Mouse (Mus musculus): ENCODE results near the gene Tead3. TPM values are rescaled to one million over a fixed set of nuclear protein-coding genes. Genes with fewer than 3 reads are reported as not detected.

Gene Tead3
- polyA plus RNA-seq, 1 experiment from 2014 or later: 45.2 TPM

DNA sequence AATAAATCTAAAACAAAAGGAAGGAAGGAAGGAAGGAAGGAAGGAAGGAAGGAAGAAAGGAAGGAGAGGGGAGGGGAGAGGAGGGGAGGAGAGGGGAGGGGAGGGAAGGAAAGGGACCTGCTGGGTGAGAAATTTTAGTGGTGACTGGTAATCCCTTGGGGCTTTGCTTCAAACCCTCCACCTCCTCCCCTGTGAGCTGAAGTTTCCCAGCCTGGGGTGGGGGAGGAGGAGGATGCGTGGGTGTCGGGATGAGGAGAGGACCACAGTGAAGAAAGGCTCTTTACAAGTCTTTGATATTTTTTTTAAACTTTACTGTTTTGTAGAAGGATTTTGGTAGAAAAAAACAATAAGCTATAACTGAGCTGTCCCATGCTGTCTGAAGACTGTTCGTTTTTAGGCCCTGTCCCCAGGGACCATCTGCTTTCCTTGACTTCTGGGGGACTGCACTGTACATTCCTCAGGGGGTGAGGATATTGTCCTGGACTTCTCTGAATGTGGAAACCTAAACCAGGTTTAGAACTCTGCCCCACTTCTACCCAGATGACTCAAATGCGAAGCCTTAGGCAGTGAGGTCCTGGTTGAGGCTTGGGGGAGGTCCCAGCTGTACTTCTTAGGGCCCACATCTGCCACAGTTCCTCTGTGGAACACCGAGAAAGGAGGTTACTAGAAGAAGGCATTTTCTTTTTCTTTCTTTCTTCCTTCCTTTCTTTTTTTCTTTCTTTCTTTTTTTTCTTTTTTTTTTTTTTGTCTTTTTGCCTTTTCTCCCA, 39.1 kb downstream of the Tead3 start:
- no peak for TF ChIP-seq CTCF (IDR thresholded peaks at IDR 0.05)
- H3K27me3 ChIP-seq: no peaks in the 10 kb centered on the region
- DNase-seq (ENCODE audit: low read depth, low spot score): no peak
- ATAC-seq: no peak
- ChIA-PET POLR2A (interaction anchor here (0.6 to 1.8 kb wide), 6 partner anchors 10 to 87 kb away, joined by 3 to 13 read pairs (median 3); no protein-coding TSS in a partner anchor), CTCF (interaction anchor here (1.2 to 6.6 kb wide), 3 partner anchors 79 to 217 kb away, joined by 5 to 64 read pairs (median 22); partner anchors contain the start of gene Ppard)
- in situ Hi-C loops (cut with MboI; ENCODE audit: low pct_unique_long_range_greater_than_20kb): no loop called here

- peak; percentile 49 for TF ChIP-seq CTCF (IDR thresholded peaks at IDR 0.05)
- no peaks in the 10 kb centered on the region for H3K27me3 ChIP-seq
- ChIA-PET POLR2A (interaction anchor here (0.6 to 1.6 kb wide), 3 partner anchors 21 to 85 kb away, joined by 3 read pairs; no protein-coding TSS in a partner anchor), CTCF (interaction anchor here (4.7 to 6.6 kb wide), 2 partner anchors 78 to 85 kb away, joined by 22 to 64 read pairs; partner anchors contain the start of gene Ppard)
- no peak for DNase-seq (ENCODE audit: low read depth, low spot score)
- in situ Hi-C loops (cut with MboI; ENCODE audit: low pct_unique_long_range_greater_than_20kb): no loop called here
- ATAC-seq: no peak
Measured at GRCm38 (mm10) chr17:28310831-28311230, 39.8 kb downstream of the Tead3 start.

DNA sequence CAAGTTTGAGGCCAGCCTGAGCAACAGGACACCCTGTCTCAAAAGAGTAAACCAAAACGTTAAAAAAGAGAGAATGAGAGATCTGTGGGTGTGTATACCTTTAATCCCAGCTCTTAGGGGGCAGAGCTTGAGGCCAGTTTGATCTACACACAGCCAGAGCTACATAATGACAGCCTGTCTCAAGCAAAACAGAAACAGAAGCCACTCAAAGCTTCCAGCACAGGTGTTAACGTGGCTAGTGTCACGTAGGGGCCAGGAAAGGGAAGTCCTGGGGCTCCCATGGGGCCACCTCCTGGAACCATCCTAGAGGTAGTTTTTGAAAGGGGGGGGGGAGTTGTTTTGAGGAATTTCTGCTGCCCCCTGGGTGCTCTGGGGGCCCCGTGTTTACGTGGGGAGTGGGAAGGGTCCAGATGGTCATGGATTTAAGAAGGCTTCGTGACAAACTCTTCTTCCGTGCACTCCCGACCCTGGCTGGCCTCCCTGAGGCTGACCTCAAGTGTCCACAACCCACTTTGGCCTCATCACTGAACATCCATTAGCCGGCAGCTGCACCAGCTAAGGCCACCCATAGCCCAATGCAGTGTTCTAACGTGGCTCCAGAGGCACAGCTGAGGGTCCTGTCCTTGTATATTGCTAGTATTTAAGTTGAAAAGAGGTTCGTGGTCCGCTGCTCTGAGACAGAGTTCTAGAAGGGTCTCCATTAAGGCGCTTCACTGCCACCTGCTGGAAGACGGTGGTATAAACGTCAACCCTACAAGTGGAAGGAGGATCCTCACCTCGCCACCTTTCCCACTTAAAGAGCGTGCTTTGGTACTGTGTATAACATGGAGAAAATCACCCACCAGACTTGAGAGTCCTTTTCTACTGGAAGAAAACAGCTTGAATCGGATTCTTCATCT, 42.1 kb downstream of the Tead3 start:
- H3K27me3 ChIP-seq: no peaks in the 10 kb centered on the region
- in situ Hi-C loops (cut with MboI; ENCODE audit: low pct_unique_long_range_greater_than_20kb): loop anchor here (5.0 kb wide), 1 partner anchor 81 kb away; no protein-coding TSS in a partner anchor
- ChIA-PET CTCF (interaction anchor here (0.7 to 6.6 kb wide), 10 partner anchors 9 to 224 kb away, joined by 3 to 64 read pairs (median 3); partner anchors contain the start of gene Ppard), POLR2A (no interaction called here)
- no peak for TF ChIP-seq CTCF (IDR thresholded peaks at IDR 0.05)
- peak; percentile 31 for DNase-seq (ENCODE audit: low read depth, low spot score)
- no peak for ATAC-seq

- no peaks in the 10 kb centered on the region for H3K27me3 ChIP-seq
- no peak for TF ChIP-seq CTCF (IDR thresholded peaks at IDR 0.05)
- CTCF ChIA-PET: interaction anchor here (2.1 kb wide), 1 partner anchor 79 kb away, joined by 9 read pairs; no protein-coding TSS in a partner anchor
- ATAC-seq: no peak
- in situ Hi-C loops (cut with MboI; ENCODE audit: low pct_unique_long_range_greater_than_20kb): loop anchor here (5.0 kb wide), 1 partner anchor 78 kb away; no protein-coding TSS in a partner anchor
- DNase-seq (ENCODE audit: low read depth, low spot score): no peak
- POLR2A ChIA-PET: no interaction called here
Measured at GRCm38 (mm10) chr17:28305172-28305571, 45.4 kb downstream of the Tead3 start.

- H3K27me3 ChIP-seq: no peaks in the 10 kb centered on the region
- DNase-seq (ENCODE audit: low read depth, low spot score) (no peak), ATAC-seq (no peak)
- ChIA-PET CTCF (interaction anchor here (0.9 to 4.3 kb wide), 2 partner anchors 45 to 75 kb away, joined by 3 to 21 read pairs; no protein-coding TSS in a partner anchor), POLR2A (no interaction called here)
- TF ChIP-seq CTCF (IDR thresholded peaks at IDR 0.05): no peak
- in situ Hi-C loops (cut with MboI; ENCODE audit: low pct_unique_long_range_greater_than_20kb): no loop called here
Measured at GRCm38 (mm10) chr17:28300850-28301249, 49.8 kb downstream of the Tead3 start.

DNA sequence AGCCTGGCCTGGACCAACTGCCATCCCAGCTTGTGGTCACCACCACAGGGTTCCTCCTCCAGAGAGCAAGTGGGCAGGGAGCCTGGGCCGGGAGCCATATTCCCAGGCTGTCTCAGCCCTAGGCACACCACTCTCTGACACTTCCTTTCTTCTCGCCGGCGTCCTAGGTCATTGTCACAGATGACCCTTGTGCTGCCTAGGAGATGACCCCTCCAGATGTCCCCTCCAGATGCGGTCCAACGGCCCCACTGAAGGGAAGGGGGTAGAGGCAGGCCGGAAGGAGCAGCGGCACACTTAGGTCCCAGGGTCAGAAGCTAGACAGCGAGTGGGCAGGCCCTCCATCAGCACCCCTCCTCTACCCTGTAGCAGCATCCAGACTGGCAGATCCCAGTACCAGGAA, 50.3 kb downstream of the Tead3 start:
- ChIA-PET POLR2A (no interaction called here), CTCF (interaction anchor here (0.9 to 4.3 kb wide), 3 partner anchors 8 to 74 kb away, joined by 3 to 21 read pairs (median 3); no protein-coding TSS in a partner anchor)
- in situ Hi-C loops (cut with MboI; ENCODE audit: low pct_unique_long_range_greater_than_20kb): no loop called here
- no peak for TF ChIP-seq CTCF (IDR thresholded peaks at IDR 0.05)
- no peaks in the 10 kb centered on the region for H3K27me3 ChIP-seq
- ATAC-seq (no peak), DNase-seq (ENCODE audit: low read depth, low spot score) (no peak)

DNA sequence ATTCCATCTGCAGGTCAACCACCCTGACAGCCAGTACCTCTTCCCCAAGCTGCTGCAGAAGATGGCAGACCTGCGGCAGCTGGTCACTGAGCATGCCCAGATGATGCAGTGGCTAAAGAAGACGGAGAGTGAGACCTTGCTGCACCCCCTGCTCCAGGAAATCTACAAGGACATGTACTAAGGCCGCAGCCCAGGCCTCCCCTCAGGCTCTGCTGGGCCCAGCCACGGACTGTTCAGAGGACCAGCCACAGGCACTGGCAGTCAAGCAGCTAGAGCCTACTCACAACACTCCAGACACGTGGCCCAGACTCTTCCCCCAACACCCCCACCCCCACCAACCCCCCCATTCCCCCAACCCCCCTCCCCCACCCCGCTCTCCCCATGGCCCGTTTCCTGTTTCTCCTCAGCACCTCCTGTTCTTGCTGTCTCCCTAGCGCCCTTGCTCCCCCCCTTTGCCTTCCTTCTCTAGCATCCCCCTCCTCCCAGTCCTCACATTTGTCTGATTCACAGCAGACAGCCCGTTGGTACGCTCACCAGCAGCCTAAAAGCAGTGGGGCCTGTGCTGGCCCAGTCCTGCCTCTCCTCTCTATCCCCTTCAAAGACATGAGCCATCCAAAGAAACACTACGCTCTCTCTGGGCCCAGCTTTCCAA, 50.8 kb downstream of the Tead3 start:
- no peak for TF ChIP-seq CTCF (IDR thresholded peaks at IDR 0.05)
- DNase-seq (ENCODE audit: low read depth, low spot score) (no peak), ATAC-seq (no peak)
- ChIA-PET POLR2A (no interaction called here), CTCF (interaction anchor here (1.3 to 4.3 kb wide), 2 partner anchors 9 to 74 kb away, joined by 3 to 21 read pairs; no protein-coding TSS in a partner anchor)
- no peaks in the 10 kb centered on the region for H3K27me3 ChIP-seq
- in situ Hi-C loops (cut with MboI; ENCODE audit: low pct_unique_long_range_greater_than_20kb): no loop called here

GRCm38 (mm10) chr17:28298888-28299287, 51.7 kb downstream of the Tead3 start:
- POLR2A ChIA-PET: no interaction called here
- in situ Hi-C loops (cut with MboI; ENCODE audit: low pct_unique_long_range_greater_than_20kb): no loop called here
- ATAC-seq (no peak), DNase-seq (ENCODE audit: low read depth, low spot score) (no peak)
- no peak for TF ChIP-seq CTCF (IDR thresholded peaks at IDR 0.05)
- CTCF ChIA-PET: interaction anchor here (1.3 to 4.3 kb wide), 3 partner anchors 10 to 73 kb away, joined by 3 to 21 read pairs (median 7); no protein-coding TSS in a partner anchor
- no peaks in the 10 kb centered on the region for H3K27me3 ChIP-seq

- POLR2A ChIA-PET: no interaction called here
- no peaks in the 10 kb centered on the region for H3K27me3 ChIP-seq
- ATAC-seq (no peak), DNase-seq (ENCODE audit: low read depth, low spot score) (no peak)
- in situ Hi-C loops (cut with MboI; ENCODE audit: low pct_unique_long_range_greater_than_20kb): no loop called here
- no peak for TF ChIP-seq CTCF (IDR thresholded peaks at IDR 0.05)
- CTCF ChIA-PET: interaction anchor here (1.3 to 1.9 kb wide), 2 partner anchors 21 to 69 kb away, joined by 3 to 6 read pairs; no protein-coding TSS in a partner anchor
Measured at GRCm38 (mm10) chr17:28294449-28295333, 55.9 kb downstream of the Tead3 start.

Data from Patski (cell line).